Mouse (Mus musculus): ENCODE results near the gene Efna1. TPM values are rescaled to one million over a fixed set of nuclear protein-coding genes. Genes with fewer than 3 reads are reported as not detected.

Gene Efna1
- polyA plus RNA-seq, 1 experiment from 2014 or later = 174 TPM

GRCm38 (mm10) chr3:89318316-89318715, 37.4 kb upstream of the Efna1 start:
- Histone ChIP-seq H3K4me2 (replicated peaks; ENCODE audit: low read depth, low read length) (no peak overlapping the region), H3K36me3 (ENCODE audit: insufficient read depth, low read length) (no peaks in the 10 kb centered on the region), H3K4me3 (ENCODE audit: low read depth, low read length) (no peak overlapping the region), H3K4me1 (ENCODE audit: insufficient read depth, low read depth, low read length) (peaks cover 43% of the 10 kb centered on the region), H3K27ac (ENCODE audit: low read length) (no peak overlapping the region), H3K27me3 (replicated peaks; ENCODE audit: insufficient read depth, low read length) (peaks cover 35% of the 10 kb centered on the region), H3K9me3 (ENCODE audit: low read length) (no peaks in the 10 kb centered on the region), H3K9ac (replicated peaks; ENCODE audit: low read depth) (no peak overlapping the region)
- no peak for ATAC-seq
- TF ChIP-seq EP300 (IDR thresholded peaks at IDR 0.05) (no peak), CTCF (IDR thresholded peaks at IDR 0.05) (no peak)
- no peak for DNase-seq (ENCODE audit: low spot score)
- 63% methylated on average over 8 of the region's 8 CpGs for WGBS

- no peaks in the 10 kb centered on the region for H3K36me3 ChIP-seq (ENCODE audit: insufficient read depth, low read length)
- peaks cover 35% of the 10 kb centered on the region for H3K27me3 ChIP-seq (replicated peaks; ENCODE audit: insufficient read depth, low read length)
- peak overlapping the region; percentile 19; the same call in 1 of the 2 replicates for H3K4me2 ChIP-seq (replicated peaks; ENCODE audit: low read depth, low read length)
- H3K9me3 ChIP-seq (ENCODE audit: low read length) = no peaks in the 10 kb centered on the region
- DNase-seq (ENCODE audit: low spot score) (no peak), ATAC-seq (no peak)
- no peak for TF ChIP-seq EP300 (IDR thresholded peaks at IDR 0.05)
- no peak for TF ChIP-seq CTCF (IDR thresholded peaks at IDR 0.05)
- no peak overlapping the region for H3K27ac ChIP-seq (ENCODE audit: low read length)
- peaks cover 39% of the 10 kb centered on the region for H3K4me1 ChIP-seq (ENCODE audit: insufficient read depth, low read depth, low read length)
- WGBS = 51% methylated on average over 6 of the region's 6 CpGs
- H3K4me3 ChIP-seq (ENCODE audit: low read depth, low read length) = no peak overlapping the region
- no peak overlapping the region for H3K9ac ChIP-seq (replicated peaks; ENCODE audit: low read depth)
Observed at GRCm38 (mm10) chr3:89317246-89317645, 36.3 kb upstream of the Efna1 start.

GRCm38 (mm10) chr3:89316833-89317232, 35.9 kb upstream of the Efna1 start:
- TF ChIP-seq CTCF (IDR thresholded peaks at IDR 0.05) (peak; percentile 97), EP300 (IDR thresholded peaks at IDR 0.05) (no peak)
- H3K4me2 ChIP-seq (replicated peaks; ENCODE audit: low read depth, low read length) = peak overlapping the region; percentile 61
- H3K27ac ChIP-seq (ENCODE audit: low read length) = peak overlapping the region; percentile 89
- no peak overlapping the region for H3K9ac ChIP-seq (replicated peaks; ENCODE audit: low read depth)
- no peaks in the 10 kb centered on the region for H3K9me3 ChIP-seq (ENCODE audit: low read length)
- H3K4me3 ChIP-seq (ENCODE audit: low read depth, low read length) = 0 out of 2 replicates have a peak overlapping the region, but pooled peaks have one; percentile 23
- peaks cover 36% of the 10 kb centered on the region for H3K4me1 ChIP-seq (ENCODE audit: insufficient read depth, low read depth, low read length)
- peaks cover 35% of the 10 kb centered on the region for H3K27me3 ChIP-seq (replicated peaks; ENCODE audit: insufficient read depth, low read length)
- no peaks in the 10 kb centered on the region for H3K36me3 ChIP-seq (ENCODE audit: insufficient read depth, low read length)
- peak; percentile 22 for ATAC-seq
- 2% methylated on average over 4 of the region's 4 CpGs for WGBS
- DNase-seq (ENCODE audit: low spot score) = peak; percentile 92

GRCm38 (mm10) chr3:89315930-89316831, 35.2 kb upstream of the Efna1 start:
- no peak overlapping the region; the same call in 1 of the 2 replicates for H3K9ac ChIP-seq (replicated peaks; ENCODE audit: low read depth)
- peak overlapping the region; percentile 89 for H3K27ac ChIP-seq (ENCODE audit: low read length)
- H3K36me3 ChIP-seq (ENCODE audit: insufficient read depth, low read length) = no peaks in the 10 kb centered on the region
- H3K4me3 ChIP-seq (ENCODE audit: low read depth, low read length) = peak overlapping the region; percentile 23
- peaks cover 32% of the 10 kb centered on the region for H3K27me3 ChIP-seq (replicated peaks; ENCODE audit: insufficient read depth, low read length)
- ATAC-seq = no peak
- no peak for DNase-seq (ENCODE audit: low spot score)
- no peaks in the 10 kb centered on the region for H3K9me3 ChIP-seq (ENCODE audit: low read length)
- 8% methylated on average over 40 of the region's 40 CpGs for WGBS
- peaks cover 32% of the 10 kb centered on the region for H3K4me1 ChIP-seq (ENCODE audit: insufficient read depth, low read depth, low read length)
- H3K4me2 ChIP-seq (replicated peaks; ENCODE audit: low read depth, low read length) = peak overlapping the region; percentile 61
- TF ChIP-seq CTCF (IDR thresholded peaks at IDR 0.05) (no peak), EP300 (IDR thresholded peaks at IDR 0.05) (no peak)

GRCm38 (mm10) chr3:89315195-89315929, 34.4 kb upstream of the Efna1 start:
- H3K4me1 ChIP-seq (ENCODE audit: insufficient read depth, low read depth, low read length) = peaks cover 23% of the 10 kb centered on the region
- TF ChIP-seq EP300 (IDR thresholded peaks at IDR 0.05) = no peak
- TF ChIP-seq CTCF (IDR thresholded peaks at IDR 0.05) = peak; percentile 95
- DNase-seq (ENCODE audit: low spot score) (peak; percentile 80), ATAC-seq (peak; percentile 58)
- H3K36me3 ChIP-seq (ENCODE audit: insufficient read depth, low read length) = no peaks in the 10 kb centered on the region
- peak overlapping the region; percentile 26 for H3K4me3 ChIP-seq (ENCODE audit: low read depth, low read length)
- H3K4me2 ChIP-seq (replicated peaks; ENCODE audit: low read depth, low read length) = peak overlapping the region; percentile 61
- 8% methylated on average over 16 of the region's 26 CpGs for WGBS
- H3K9ac ChIP-seq (replicated peaks; ENCODE audit: low read depth) = no peak overlapping the region
- H3K27me3 ChIP-seq (replicated peaks; ENCODE audit: insufficient read depth, low read length) = peaks cover 24% of the 10 kb centered on the region
- no peaks in the 10 kb centered on the region for H3K9me3 ChIP-seq (ENCODE audit: low read length)
- H3K27ac ChIP-seq (ENCODE audit: low read length) = peak overlapping the region; percentile 89

GRCm38 (mm10) chr3:89314791-89315190, 33.8 kb upstream of the Efna1 start:
- peak; percentile 74 for DNase-seq (ENCODE audit: low spot score)
- TF ChIP-seq EP300 (IDR thresholded peaks at IDR 0.05) (no peak), CTCF (IDR thresholded peaks at IDR 0.05) (no peak)
- H3K4me2 ChIP-seq (replicated peaks; ENCODE audit: low read depth, low read length) = peak overlapping the region; percentile 61
- no peaks in the 10 kb centered on the region for H3K36me3 ChIP-seq (ENCODE audit: insufficient read depth, low read length)
- peaks cover 21% of the 10 kb centered on the region for H3K27me3 ChIP-seq (replicated peaks; ENCODE audit: insufficient read depth, low read length)
- H3K9me3 ChIP-seq (ENCODE audit: low read length) = no peaks in the 10 kb centered on the region
- H3K9ac ChIP-seq (replicated peaks; ENCODE audit: low read depth) = no peak overlapping the region
- H3K4me3 ChIP-seq (ENCODE audit: low read depth, low read length) = peak overlapping the region; percentile 26; the same call in 1 of the 2 replicates
- WGBS = 28% methylated on average over 2 of the region's 2 CpGs
- peaks cover 21% of the 10 kb centered on the region for H3K4me1 ChIP-seq (ENCODE audit: insufficient read depth, low read depth, low read length)
- peak; percentile 70 for ATAC-seq
- peak overlapping the region; percentile 89 for H3K27ac ChIP-seq (ENCODE audit: low read length)
